Mouse (Mus musculus): ENCODE data around the gene Ralgds.

Ralgds gene

DNA sequence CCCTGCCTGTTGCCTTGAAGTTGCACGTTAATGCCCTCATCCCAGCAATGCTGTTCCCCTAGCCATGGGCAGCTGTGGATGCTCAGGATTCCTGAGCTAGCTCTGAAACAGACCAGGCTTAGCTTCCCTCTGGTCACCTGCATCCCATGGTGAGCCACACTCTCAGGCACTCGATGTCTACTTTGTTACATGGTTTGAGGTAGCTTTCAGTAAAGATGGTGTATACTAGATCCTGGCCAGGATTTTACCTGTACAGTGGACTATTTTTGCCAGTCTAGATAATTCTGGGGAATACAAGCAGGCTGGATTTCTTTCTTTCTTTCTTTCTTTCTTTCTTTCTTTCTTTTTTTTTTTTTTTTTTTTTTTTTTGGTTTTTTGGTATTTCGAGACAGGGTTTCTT is 7.1 kb upstream of the Ralgds start, which contains the start of gene Gm10134:
TSS of gene Gm10134 (plus strand) at position 301 of the 400 bp plus-strand sequence.
- no peak for DNase-seq (ENCODE audit: low read depth, low spot score)

DNA sequence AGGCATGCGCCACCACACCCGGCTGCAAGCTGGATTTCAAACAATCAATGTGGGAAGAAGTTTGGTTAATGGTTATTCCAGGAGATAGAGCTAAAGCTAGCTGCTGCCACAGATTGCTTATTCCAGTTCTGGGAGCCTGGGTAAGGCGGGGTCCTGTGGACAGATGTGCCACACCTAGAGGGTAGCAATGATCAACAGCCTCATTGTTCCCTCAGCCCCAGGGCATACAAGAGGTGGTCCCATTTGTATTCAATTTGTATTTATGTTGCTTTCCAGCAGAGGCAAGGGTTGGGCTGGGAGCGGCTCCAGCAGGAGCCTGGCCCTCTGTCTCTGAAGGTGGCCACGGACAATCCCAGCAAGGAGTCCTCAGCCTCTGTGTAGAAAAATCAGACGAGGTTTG is 6.6 kb upstream of the Ralgds start:
- DNase-seq (ENCODE audit: low read depth, low spot score): no peak

DNA sequence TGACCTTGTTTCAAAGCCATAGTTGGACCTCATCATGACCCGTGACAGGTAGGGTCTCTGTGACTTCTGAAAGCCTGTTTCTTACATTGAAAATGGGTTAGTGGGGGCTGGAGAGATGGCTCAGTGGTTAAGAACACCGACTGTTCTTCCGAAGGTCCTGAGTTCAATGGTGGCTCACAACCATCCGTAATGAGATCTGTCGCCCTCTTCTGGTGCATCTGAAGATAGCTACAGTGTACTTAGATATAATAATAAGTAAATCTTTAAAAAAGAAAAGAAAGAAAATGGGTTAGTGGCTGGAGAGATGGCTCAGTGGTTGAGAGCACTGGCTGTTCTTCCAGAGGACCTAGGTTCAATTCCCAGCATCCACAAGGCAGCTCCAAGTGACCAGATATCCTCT is 1.3 kb upstream of the Ralgds start:
- DNase-seq (ENCODE audit: low read depth, low spot score): peak; percentile 49

DNA sequence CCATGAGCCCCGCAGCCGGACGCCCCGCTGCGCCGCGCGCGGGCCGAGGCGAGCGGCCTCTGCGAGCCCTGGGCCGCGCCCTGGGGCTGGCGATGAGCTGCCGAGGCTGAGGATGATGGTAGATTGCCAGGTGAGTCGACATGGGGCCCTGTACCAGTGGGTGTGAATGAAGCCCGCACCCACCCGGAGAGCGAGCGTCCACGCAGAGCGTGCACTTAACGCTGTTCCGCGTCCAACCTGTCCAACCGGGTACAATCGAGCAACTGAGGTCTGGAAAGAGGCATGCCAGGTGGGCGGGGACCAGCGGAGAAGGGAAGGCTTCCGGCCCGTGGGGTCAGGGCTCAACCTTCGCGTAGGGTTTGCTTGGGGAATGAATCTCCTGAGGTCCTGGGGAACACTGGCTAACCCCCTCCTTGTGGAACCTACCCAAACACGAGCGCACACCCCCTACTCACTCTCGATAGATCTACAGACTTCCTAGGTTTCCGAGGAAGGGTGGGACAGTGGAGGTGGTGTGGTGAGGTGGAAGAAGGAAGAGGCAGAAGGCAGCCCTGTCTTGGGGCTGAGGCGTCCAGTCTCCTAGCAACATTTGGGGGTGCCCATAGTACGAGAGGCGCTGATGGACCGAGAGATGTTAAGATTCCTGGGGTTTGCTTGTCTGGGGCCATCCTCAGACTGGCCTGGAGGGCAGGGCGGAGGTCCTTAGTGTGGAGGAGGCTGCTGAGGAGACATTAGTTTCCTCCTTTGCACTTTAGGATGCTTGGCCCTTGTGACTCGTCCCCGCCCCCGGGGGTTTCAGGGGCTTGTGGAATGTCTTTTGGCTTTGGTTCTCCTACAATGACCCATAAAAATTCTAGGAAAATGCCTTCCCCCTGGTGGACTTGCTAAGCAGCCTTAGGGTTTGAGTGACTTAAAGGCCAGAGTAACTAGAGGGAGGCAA is 776 bp downstream of the Ralgds start:
- peak; percentile 62 for DNase-seq (ENCODE audit: low read depth, low spot score)

DNA sequence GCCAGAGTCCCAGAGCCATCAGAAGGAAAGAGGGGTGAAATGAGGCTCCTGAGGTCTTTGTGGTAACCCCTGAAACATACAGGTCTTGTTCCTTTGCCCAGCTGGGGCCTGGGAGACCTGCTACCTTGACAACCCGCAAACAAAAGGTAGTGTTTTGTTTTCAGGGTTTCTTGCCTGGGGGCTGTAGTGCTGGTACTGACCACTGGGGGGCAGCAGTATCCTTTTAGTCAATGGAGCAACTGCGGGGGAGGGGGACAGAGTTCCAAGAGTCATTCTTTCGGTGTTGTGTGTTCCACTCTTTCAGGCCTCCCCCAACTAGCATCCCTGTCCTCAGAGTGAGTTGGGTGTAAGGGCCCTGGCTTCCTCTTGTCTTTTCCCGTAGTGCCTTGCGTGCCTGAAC is 1.6 kb downstream of the Ralgds start:
- DNase-seq (ENCODE audit: low read depth, low spot score): peak; percentile 95

DNA sequence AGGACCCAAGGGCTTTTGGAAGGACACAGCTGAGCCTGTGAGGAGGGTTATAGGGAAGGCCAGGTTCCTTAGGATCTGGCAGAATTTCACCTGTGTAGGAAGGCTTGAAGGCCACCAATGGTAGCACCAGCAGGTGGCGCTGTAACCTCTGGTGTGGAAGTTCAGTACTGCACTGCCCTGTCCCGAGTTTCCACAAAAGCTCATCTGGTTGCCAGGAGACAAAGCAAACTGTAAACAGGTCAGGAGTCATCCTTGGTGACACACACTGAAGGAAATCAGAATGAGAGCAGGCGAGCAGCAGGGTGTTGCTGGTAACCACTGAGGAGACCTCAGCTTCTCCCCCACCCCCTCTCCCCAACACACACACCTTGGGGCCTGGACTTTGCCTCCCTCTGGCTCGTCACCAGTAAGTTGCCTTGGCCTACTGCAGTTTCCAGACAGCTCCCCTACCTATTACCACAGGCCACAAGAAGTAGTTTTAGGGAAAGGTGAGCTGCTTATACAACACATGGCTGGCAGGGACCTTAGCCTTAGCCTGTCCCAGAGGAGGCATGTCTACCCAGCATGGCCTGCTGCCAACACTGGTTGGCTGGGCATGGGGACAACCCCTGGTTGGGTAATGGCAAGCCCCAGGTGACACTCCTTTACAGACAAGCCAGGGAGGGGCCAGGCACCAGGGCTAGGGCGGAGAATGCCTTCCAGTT is 4.4 kb downstream of the Ralgds start:
- peak; percentile 94 for DNase-seq (ENCODE audit: low read depth, low spot score)

DNA sequence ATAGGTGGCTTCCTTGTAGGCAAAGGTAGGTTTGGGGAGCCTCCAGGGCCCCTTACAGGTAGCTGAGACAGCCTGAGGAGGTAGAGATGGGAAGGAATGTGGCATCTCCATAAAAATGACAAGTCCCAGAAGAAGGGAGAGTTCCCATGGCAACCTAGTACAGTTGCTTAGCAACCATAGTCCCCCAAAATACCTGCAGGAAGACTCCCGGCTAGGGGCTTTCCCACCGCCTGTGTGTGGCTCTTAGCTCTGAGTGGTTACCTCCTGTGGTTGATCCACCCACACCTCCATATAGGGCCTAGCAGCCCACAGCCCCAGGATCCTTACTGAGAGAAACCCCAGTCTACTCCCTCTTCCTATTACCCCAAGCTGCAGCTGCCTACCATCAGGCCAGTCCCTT is 5.3 kb downstream of the Ralgds start:
- DNase-seq (ENCODE audit: low read depth, low spot score): peak; percentile 87

DNA sequence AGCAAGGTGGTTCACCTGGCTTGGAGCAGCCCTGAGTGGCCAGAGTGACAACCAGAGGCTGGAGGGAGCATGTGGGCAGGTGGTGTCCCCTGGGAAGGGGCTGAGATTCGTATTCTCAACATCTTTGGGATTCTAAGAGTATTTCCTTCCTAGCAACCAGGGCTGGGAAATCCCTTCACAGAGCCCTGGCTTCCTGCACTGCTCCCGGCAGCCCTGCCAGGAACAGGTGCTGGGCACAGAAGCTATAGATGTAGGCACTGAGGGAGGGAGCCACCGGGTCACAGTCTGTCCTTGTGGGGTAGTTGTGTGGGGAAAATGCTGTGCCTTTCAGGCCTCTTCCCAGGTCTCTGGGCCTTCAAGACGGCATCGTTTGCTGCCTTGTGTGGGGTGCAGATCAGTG is 7.7 kb downstream of the Ralgds start:
- no peak for DNase-seq (ENCODE audit: low read depth, low spot score)

DNA sequence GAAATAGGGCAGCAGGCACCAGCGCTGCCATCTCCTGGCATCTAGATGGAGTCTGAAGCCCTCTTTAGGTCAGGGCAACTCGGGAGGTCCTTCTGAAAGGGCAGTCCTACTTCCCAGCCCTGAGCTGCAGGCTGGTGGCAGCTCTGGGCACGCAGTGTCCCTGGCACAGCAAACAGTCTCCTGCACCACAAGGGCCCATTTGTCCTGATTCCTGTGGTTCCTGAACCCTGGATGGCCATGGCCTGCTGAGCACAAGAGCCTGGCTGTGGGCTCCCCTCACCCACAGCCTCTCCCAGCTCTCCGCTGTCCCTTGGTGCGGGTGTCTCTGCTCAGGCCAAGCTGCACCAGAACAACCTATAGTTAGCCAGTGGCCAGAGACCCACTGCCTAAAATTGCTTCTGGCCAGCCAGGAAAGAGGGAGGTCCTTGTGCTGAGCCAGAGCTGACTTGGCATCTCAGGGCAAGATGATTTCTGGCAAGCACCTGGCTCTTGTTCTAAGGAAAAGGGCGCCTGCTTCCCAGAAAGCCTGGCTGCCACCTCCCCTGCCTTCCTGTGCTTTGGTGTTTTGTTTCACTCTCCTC is 8.7 kb downstream of the Ralgds start:
- DNase-seq (ENCODE audit: low read depth, low spot score): no peak

DNA sequence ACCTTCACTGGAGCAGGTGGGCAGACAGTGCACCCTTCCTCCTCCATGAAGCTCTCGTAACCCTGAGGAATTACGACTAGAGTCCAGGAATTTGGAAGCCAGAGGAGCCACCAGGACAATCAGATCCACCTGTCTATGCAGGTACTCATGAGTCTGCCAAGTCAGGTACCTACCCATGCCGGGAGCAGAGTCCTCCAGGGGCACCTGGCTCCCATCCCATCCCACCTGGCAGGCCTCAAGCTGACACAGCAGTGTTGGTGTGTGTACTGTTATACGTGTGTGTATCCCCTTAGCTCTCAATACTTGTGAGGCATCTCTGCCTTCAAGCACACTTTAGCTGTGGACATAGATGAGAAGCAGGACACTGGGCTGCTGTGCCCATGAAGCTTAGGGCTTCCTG is 9.2 kb downstream of the Ralgds start:
- DNase-seq (ENCODE audit: low read depth, low spot score): no peak

DNA sequence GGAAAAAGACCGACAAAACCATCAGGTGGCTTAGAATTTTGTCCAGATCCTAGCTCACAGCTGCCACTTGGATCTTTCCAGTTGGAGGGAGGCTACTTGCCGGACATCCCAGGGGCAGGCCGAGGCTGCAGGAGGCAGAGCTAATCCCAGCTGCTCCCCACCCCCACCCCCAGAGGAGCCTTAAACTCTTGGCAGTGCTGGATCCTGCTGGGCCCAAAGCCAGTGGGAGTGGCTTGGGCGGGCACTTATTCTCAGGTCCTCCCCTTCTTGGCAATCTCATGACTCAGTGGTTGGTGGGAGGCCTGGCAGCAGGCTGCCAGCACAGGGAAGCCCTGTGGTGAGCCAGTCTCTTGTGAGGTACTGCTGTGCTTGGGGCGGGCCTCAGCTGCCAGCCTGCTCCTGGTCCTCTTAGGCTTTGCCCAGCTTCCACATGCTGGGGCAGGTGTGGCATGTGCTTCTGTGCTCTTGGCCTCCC is 10.8 kb downstream of the Ralgds start:
- DNase-seq (ENCODE audit: low read depth, low spot score): peak; percentile 53

DNA sequence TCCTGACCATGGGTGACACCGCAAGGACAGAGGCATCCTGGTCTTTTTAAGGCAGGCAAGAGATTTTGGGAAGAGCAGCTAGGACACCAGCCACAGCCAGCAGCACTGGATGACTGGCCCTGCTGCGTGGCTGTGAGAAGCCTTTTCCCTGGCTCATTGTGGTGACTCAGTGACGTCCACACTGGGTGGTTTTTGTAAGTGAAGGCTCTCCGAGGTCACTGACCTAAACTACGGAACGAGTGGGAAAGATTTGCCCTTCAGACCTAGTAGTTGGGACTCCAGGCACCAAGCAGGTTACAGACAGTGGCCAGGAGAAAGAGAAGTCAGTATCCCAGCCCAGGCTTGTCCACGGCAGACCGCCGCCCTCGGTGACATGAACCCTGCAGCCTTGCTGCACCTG is 11.5 kb downstream of the Ralgds start:
- no peak for DNase-seq (ENCODE audit: low read depth, low spot score)

DNA sequence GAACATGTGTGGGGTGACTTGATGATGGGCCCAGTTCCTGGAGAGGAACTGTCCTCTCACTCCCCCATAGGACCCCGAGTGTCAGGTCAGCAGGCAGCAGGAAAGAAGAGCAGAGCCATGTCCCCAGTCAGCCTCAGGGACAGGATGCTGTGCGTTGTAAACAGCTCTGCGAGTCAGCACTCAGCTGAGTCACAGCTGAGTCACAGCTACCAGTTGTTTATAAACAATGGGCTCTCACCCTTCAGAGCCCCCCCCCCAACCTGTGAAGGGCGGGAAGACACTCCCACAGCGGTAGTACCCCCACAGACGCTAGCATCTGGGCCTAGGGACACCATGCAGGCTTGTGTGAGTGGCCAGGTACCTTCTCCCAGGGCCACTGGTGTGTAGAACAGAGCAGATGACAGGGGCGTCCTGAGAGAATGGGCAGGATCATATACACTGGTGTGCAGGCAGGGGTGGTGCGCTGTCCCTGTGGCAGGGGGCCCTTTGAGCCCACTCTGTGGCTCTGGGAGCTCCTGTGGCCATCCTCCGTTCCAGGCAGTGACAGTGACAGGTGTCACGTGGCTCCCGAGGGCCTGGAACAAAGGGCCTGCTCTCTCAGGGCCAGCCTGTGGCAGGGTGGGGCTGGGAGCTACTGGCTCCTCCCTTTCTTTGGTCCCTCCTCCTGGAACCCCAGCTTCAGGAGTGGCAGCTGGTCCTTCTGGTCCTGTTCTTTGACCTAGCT is 12.5 kb downstream of the Ralgds start:
- peak; percentile 73 for DNase-seq (ENCODE audit: low read depth, low spot score)

DNA sequence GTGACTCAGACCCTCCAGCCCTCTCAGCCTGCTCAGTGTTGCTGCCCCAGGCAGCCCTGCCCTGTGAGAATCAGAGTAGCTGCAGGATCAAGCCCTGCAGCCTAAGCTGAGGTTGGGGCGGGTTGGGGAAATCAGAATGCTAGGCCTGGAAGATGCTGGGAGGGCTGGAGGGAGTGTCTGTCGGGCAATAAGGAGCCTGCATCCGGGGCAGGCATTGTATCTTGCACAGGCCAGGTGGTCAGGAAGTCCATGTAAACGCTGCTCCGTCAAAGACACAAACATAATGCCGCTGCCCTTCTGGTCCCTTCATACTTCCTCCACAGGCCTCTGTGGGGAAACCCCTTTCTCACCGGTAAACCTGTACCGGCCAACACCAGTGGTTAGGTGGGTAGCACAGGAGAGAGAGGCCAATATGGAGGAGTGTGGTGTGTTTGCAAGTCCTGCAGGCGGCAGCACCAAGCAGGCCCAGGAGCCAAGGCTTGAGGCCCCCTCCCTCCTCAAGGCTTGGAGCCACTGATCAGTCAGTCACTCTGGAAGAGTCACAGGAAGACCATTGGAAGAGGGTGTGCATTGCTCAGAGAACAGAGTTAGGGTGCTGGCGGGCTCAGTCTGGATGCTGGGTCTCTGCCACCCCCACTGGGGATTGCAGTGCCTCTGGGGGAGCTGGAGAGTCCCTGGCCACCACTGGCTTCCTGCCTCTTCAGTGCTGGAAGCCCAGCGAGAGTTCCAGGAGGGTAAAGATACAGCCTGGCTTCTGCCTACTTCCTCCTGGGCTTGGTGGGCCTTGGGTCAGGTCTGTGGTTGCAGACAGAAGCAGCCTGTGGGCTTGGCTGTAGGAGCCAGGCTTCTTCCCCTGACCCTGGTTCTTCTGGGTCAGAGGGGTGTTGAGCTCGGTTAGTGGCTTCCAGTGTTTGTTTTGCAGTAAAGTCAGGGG is 13.3 kb downstream of the Ralgds start:
- peak; percentile 73 for DNase-seq (ENCODE audit: low read depth, low spot score)

DNA sequence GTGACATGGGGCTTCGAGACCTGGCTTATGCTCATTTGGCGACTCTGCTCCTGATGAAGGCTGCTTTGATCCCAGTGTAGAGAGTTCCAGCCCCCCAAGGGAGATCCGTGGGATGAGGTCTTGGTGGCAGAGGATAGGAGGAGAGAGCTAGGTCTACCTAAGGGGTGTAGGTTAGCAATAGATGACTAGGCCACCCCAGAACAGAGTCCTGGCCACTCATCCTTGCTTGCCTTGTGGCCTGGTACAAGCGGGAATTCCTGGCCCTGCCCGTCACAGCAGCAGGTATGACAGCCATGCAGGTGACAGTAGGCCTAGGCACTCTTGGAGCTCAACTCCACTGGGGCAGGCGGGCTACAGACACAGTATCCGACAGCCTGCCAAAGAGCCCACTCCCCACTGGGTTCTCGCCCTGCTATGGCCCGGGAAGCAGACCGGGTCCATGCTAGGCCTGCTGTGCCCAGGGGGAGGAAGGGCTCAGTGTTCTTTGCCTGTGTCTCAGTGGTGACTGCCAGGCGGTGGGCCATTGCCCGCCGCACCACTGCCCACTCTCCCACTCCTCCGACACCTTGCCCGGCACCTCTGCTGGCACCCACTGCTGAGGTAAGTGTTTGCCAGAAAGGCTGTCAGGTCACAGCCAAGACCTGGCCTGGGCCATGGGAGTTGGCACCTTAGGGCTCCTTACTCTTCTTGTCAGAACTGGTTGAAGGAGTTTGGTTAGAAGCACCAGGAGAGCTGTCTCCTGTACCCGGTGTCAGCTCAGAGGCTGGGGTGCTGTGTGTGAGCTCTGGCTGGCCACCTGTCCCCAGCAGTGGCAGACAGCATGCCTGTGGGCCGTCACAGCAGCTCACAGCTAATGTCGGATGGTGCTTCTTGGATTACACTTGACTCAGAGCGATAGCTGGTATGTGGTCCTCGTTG is 14.8 kb downstream of the Ralgds start:
- DNase-seq (ENCODE audit: low read depth, low spot score): no peak

DNA sequence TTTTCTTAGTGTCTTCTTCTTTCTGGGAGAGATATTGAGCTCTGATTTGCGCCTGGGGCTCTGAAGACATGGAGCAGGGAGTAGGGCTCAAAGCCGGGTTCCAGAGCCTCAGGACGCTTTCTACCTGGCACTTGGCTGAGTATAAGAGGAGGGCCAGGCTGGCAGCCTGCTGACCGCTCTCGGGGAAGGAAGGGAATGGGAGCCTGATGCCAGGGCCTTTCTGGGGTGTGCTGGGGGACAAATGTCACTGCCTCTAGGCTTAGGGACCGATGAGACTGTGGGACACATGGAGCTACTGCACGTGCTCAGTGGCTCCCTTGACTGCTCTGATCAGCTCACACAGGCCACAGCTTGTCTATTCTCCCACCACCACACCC is 15.4 kb downstream of the Ralgds start:
- DNase-seq (ENCODE audit: low read depth, low spot score): no peak

DNA sequence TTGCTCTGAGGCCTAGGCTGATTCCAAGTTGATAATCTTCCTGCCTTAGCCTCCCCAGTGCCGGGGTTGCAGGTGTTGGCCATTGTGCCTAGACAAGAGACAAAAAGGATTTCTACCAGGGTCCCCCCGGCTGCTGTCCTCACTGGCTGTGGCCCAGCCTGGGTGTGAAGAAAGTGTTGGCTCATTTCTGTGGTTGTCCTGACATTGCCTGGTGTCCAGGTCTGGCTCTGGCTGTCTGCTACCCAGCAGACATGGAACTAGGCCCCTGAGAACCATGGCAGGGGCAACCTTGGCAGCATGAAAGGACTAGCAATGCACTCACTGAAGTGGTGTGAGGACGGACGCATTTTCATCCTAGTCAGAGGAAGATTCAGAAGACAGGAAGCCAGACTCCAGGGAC is 16.9 kb downstream of the Ralgds start:
- no peak for DNase-seq (ENCODE audit: low read depth, low spot score)

DNA sequence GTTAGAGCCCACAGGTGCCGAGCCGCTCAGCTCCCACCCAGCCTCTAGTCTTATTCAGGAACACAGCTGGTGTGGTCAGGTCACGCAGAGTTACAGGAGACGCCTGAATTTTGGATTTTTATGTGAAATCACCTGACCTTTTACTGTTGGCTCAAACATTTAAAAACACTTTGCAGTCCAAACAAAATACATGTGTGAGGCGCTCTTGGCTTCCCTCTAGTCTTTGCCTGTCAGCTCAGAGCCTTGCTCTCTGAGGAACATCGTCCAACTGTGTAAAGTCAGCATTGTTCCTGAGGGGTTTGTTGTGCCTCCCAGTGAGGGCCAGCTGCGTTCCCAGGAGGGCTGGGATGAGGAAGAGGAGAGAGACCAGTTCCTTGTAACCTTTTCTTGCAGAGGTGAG is 17.4 kb downstream of the Ralgds start:
- no peak for DNase-seq (ENCODE audit: low read depth, low spot score)

DNA sequence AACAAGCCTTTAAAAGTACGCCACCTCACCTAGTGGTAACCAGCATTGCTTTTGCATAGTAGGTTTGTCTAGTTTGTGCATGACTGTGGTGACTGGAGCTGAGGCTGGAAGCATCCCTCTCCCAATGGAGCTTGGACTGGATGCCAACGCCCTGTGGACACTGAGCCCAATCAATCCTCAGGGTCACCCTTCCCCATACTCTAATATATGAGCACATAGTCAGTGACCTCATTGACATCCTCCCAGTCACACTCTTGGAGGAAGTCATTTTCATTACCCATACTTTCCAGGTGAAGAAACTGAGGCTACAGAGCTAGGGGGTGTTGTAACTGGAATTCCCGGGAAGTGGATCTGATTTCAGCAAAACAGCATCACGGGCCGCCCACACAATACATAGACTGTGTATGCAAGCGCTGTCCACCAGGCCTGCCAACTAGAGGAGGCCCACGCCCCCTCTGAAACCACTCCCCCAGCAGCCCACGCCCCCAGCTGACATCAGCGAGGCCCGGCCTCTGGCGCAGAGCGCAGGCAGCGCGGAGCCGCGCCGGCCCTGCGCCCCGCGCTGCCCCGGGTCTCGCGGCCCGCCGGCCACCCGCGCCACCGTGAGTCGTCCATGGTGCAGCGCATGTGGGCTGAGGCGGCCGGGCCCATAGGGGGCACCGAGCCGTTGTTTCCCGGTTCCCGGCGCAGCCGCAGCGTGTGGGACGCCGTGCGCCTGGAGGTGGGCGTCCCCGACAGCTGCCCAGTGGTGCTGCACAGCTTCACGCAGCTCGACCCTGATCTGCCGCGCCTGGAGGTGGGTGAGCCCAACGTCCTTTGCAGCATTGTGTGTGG is 20.2 kb downstream of the Ralgds start:
- peak; percentile 93 for DNase-seq (ENCODE audit: low read depth, low spot score)
